Mouse (Mus musculus) olfactory bulb, adult 2 months (tissue): ENCODE results near the gene Acsl6.

ENCODE experiments used
- CTCF ChIP-seq: fragments of 200-500 bp; IDR thresholded peaks from 2 replicates; pipeline ENCODE4 v1.5.1; 2012; ENCODE audit warnings: low read depth, mild to moderate bottlenecking, low read length, moderate library complexity; ENCODE audit not compliant: insufficient read depth
- POLR2A ChIP-seq: fragments of 200-500 bp; IDR thresholded peaks from 2 replicates; pipeline ENCODE4 v1.6.1; 2012; ENCODE audit warnings: mild to moderate bottlenecking, low read depth, low read length, moderate library complexity; ENCODE audit not compliant: insufficient read depth

DNA sequence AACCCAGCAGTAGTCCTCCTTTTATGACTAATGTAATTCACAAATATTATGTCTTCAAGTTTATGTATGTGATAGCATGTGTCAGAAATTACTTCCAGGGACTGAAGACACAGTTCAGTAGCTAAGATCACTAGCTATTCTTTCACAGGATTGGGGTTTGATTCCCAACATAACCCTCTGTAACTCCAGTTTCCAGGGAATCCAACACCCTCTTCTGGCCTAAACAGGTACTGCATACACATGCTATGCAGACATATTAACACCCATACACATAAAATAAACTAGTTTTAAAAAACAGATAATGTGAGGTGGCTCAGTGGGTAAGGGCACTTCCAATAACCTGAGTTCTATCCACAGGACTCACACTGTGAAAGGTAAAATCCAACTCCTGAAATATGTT lies 107.0 kb downstream of the Acsl6 start:
- TF ChIP-seq POLR2A: no peak
- no peak for TF ChIP-seq CTCF
